Mouse (Mus musculus): ENCODE data around the gene Ovol3. TPM values are rescaled to one million over a fixed set of nuclear protein-coding genes. Genes with fewer than 3 reads are reported as not detected.

Gene Ovol3
- polyA plus RNA-seq, 1 experiment from 2014 or later: not detected

GRCm38 (mm10) chr7:30233387-30233786 is 2.1 kb downstream of the Ovol3 start:
- Histone ChIP-seq H3K36me3 (ENCODE audit: control insufficient read depth, insufficient read depth, low read length) (no peaks in the 10 kb centered on the region), H3K4me2 (replicated peaks; ENCODE audit: low read depth, low read length) (no peak overlapping the region; the same call in 1 of the 2 replicates), H3K9ac (ENCODE audit: low read depth, low read length) (no peak overlapping the region), H3K4me3 (ENCODE audit: low read depth, low read length) (no peak overlapping the region), H3K27me3 (ENCODE audit: control insufficient read depth, insufficient read depth, low read length) (no peaks in the 10 kb centered on the region), H3K9me3 (ENCODE audit: control insufficient read depth, low read length) (no peaks in the 10 kb centered on the region), H3K27ac (ENCODE audit: low read depth, low read length) (no peak overlapping the region), H3K4me1 (replicated peaks; ENCODE audit: control insufficient read depth, insufficient read depth, low read length) (peaks cover 5% of the 10 kb centered on the region)
- DNase-seq (ENCODE audit: low spot score) (no peak), ATAC-seq (ENCODE audit: low FRiP score) (no peak)
- 90% methylated on average over 20 of the region's 20 CpGs for WGBS

- Histone ChIP-seq H3K27me3 (ENCODE audit: control insufficient read depth, insufficient read depth, low read length) (no peaks in the 10 kb centered on the region), H3K27ac (ENCODE audit: low read depth, low read length) (peak overlapping the region; percentile 87), H3K9ac (ENCODE audit: low read depth, low read length) (peak overlapping the region; percentile 59), H3K4me2 (replicated peaks; ENCODE audit: low read depth, low read length) (peak overlapping the region; percentile 65), H3K4me1 (replicated peaks; ENCODE audit: control insufficient read depth, insufficient read depth, low read length) (peaks cover 5% of the 10 kb centered on the region), H3K4me3 (ENCODE audit: low read depth, low read length) (peak overlapping the region; percentile 80), H3K36me3 (ENCODE audit: control insufficient read depth, insufficient read depth, low read length) (no peaks in the 10 kb centered on the region), H3K9me3 (ENCODE audit: control insufficient read depth, low read length) (no peaks in the 10 kb centered on the region)
- DNase-seq (ENCODE audit: low spot score) (peak; percentile 69), ATAC-seq (ENCODE audit: low FRiP score) (peak; percentile 27)
- WGBS: 7% methylated on average over 24 of the region's 24 CpGs
Measured at GRCm38 (mm10) chr7:30232631-30233148, 2.8 kb downstream of the Ovol3 start.

DNA sequence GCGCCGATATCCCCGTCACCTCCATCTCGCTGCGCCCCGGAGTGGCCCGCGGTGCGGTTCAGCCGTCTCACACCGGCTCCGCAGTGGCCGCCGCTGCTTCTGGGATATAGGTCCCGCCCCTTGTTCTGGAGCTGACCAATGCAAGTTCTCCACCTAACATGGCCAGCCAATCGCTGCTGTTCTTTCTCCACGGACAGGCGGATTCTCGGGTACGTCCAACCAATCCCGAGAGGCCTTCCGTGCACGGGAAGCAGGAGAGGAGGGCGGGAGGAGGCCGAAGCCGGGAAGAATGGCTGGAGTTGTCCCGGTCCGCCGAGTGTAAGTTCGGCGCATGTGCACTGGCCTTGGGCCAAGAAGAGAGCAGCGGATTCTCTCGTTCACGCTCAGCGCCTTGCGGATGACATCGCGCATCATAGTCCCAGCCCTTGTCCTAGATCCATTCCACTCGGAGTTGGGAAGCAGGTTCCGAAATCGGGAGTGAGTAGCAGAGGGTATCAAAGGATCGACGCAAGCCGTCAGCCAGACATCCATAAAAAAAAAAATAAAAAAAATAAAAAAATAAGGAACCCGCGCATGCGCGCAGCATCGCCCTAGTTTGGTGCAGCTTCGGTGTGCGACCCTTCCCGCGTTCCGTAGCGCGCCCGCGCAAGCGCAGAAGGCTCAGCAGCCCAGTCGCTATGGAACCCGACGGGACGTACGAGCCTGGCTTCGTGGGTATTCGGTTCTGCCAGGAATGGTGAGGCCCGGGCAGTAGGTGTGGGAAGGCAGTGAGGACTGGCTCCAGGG is 3.7 kb downstream of the Ovol3 start, which contains the start of the genes Polr2i and Tbcb:
Polr2i (plus strand) TSS at position 280 of the 786 bp plus-strand sequence.
Tbcb (minus strand) TSS at position 604 of the 786 bp plus-strand sequence.
- H3K9ac ChIP-seq (ENCODE audit: low read depth, low read length): peak within 1 kb of the TSS; percentile 59
- no peaks in the 10 kb centered on the region for H3K36me3 ChIP-seq (ENCODE audit: control insufficient read depth, insufficient read depth, low read length)
- WGBS: under 1% methylated on average over 67 of the region's 67 CpGs
- peak within 1 kb of the TSS; percentile 68 for H3K4me2 ChIP-seq (replicated peaks; ENCODE audit: low read depth, low read length)
- DNase-seq (ENCODE audit: low spot score): peak; percentile 96
- H3K27ac ChIP-seq (ENCODE audit: low read depth, low read length): peak within 1 kb of the TSS; percentile 87
- peak; percentile 93 for ATAC-seq (ENCODE audit: low FRiP score)
- peak within 1 kb of the TSS; percentile 80 for H3K4me3 ChIP-seq (ENCODE audit: low read depth, low read length)
- no peaks in the 10 kb centered on the region for H3K27me3 ChIP-seq (ENCODE audit: control insufficient read depth, insufficient read depth, low read length)
- H3K4me1 ChIP-seq (replicated peaks; ENCODE audit: control insufficient read depth, insufficient read depth, low read length): peaks cover 5% of the 10 kb centered on the region
- H3K9me3 ChIP-seq (ENCODE audit: control insufficient read depth, low read length): no peaks in the 10 kb centered on the region

GRCm38 (mm10) chr7:30231328-30231668 is 4.2 kb downstream of the Ovol3 start:
- Histone ChIP-seq H3K4me3 (ENCODE audit: low read depth, low read length) (peak overlapping the region; percentile 80), H3K4me2 (replicated peaks; ENCODE audit: low read depth, low read length) (peak overlapping the region; percentile 68), H3K9ac (ENCODE audit: low read depth, low read length) (peak overlapping the region; percentile 49), H3K9me3 (ENCODE audit: control insufficient read depth, low read length) (no peaks in the 10 kb centered on the region), H3K4me1 (replicated peaks; ENCODE audit: control insufficient read depth, insufficient read depth, low read length) (peaks cover 5% of the 10 kb centered on the region), H3K27ac (ENCODE audit: low read depth, low read length) (0 out of 2 replicates have a peak overlapping the region, but pooled peaks have one; percentile 36), H3K27me3 (ENCODE audit: control insufficient read depth, insufficient read depth, low read length) (no peaks in the 10 kb centered on the region), H3K36me3 (ENCODE audit: control insufficient read depth, insufficient read depth, low read length) (no peaks in the 10 kb centered on the region)
- ATAC-seq (ENCODE audit: low FRiP score) (peak; percentile 73; the same call in 1 of the 2 replicates), DNase-seq (ENCODE audit: low spot score) (no peak)
- under 1% methylated on average over 16 of the region's 16 CpGs for WGBS

DNA sequence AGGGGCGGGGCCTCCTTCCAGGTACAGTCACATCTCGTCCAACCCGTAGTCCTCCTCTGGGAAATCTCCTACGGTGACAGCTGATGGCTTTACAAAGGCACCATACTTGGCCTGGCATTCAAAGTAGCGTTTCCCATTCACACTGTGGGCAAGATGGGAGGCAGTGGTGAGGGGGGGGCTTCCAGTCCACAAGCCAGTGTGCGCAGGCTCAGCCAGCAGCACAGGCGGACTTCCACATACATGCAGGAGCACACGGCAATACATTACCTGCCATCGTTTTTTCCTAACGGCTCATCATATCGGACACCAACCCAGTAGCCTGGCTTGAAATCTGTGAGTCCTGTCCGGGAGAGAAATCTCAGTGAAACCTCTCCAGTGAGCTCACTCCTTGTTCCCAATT is 11.3 kb downstream of the Ovol3 start:
- peaks cover 14% of the 10 kb centered on the region for H3K36me3 ChIP-seq (ENCODE audit: control insufficient read depth, insufficient read depth, low read length)
- H3K27ac ChIP-seq (ENCODE audit: low read depth, low read length): no peak overlapping the region
- H3K4me3 ChIP-seq (ENCODE audit: low read depth, low read length): no peak overlapping the region

DNA sequence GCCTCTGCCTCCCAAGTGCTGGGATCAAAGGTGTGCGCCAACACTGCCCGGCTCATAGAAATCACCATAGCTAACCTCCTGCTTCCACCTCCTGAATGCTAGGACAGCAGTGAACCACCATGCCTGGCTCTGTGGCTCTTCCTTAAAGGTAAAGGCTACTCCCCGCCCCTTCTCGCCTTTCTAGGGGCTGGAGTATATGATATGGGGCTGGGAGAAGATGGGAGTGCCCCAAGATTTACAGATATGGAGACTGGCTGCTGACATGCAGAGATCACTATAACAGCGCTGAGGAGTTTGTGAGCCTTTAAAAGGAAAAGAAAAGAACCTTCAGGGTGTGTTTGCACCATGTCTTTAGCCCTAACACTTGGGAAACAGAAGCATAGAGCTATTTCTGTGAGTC is 13.3 kb downstream of the Ovol3 start:
- Histone ChIP-seq H3K9ac (ENCODE audit: low read depth, low read length) (no peak overlapping the region), H3K9me3 (ENCODE audit: control insufficient read depth, low read length) (no peaks in the 10 kb centered on the region), H3K4me2 (replicated peaks; ENCODE audit: low read depth, low read length) (no peak overlapping the region), H3K27ac (ENCODE audit: low read depth, low read length) (no peak overlapping the region), H3K4me1 (replicated peaks; ENCODE audit: control insufficient read depth, insufficient read depth, low read length) (no peaks in the 10 kb centered on the region), H3K27me3 (ENCODE audit: control insufficient read depth, insufficient read depth, low read length) (no peaks in the 10 kb centered on the region), H3K36me3 (ENCODE audit: control insufficient read depth, insufficient read depth, low read length) (peaks cover 14% of the 10 kb centered on the region), H3K4me3 (ENCODE audit: low read depth, low read length) (no peak overlapping the region)
- ATAC-seq (ENCODE audit: low FRiP score): no peak
- WGBS: 93% methylated on average over 5 of the region's 5 CpGs
- DNase-seq (ENCODE audit: low spot score): no peak

More for the DNA sequence above, 11.3 kb downstream of the Ovol3 start:
- no peak overlapping the region for H3K4me2 ChIP-seq (replicated peaks; ENCODE audit: low read depth, low read length)
- DNase-seq (ENCODE audit: low spot score): no peak
- H3K9me3 ChIP-seq (ENCODE audit: control insufficient read depth, low read length): no peaks in the 10 kb centered on the region
- no peak for ATAC-seq (ENCODE audit: low FRiP score)
- no peaks in the 10 kb centered on the region for H3K27me3 ChIP-seq (ENCODE audit: control insufficient read depth, insufficient read depth, low read length)
- WGBS: 91% methylated on average over 12 of the region's 12 CpGs
- no peaks in the 10 kb centered on the region for H3K4me1 ChIP-seq (replicated peaks; ENCODE audit: control insufficient read depth, insufficient read depth, low read length)
- H3K9ac ChIP-seq (ENCODE audit: low read depth, low read length): no peak overlapping the region

- WGBS: 85% methylated on average over 3 of the region's 3 CpGs
- Histone ChIP-seq H3K27me3 (ENCODE audit: control insufficient read depth, insufficient read depth, low read length) (no peaks in the 10 kb centered on the region), H3K36me3 (ENCODE audit: control insufficient read depth, insufficient read depth, low read length) (peaks cover 14% of the 10 kb centered on the region), H3K9ac (ENCODE audit: low read depth, low read length) (no peak overlapping the region), H3K4me3 (ENCODE audit: low read depth, low read length) (no peak overlapping the region), H3K9me3 (ENCODE audit: control insufficient read depth, low read length) (no peaks in the 10 kb centered on the region), H3K4me2 (replicated peaks; ENCODE audit: low read depth, low read length) (no peak overlapping the region), H3K4me1 (replicated peaks; ENCODE audit: control insufficient read depth, insufficient read depth, low read length) (no peaks in the 10 kb centered on the region), H3K27ac (ENCODE audit: low read depth, low read length) (no peak overlapping the region)
- no peak for DNase-seq (ENCODE audit: low spot score)
- ATAC-seq (ENCODE audit: low FRiP score): no peak
Measured at GRCm38 (mm10) chr7:30221433-30221832, 14.1 kb downstream of the Ovol3 start.

GRCm38 (mm10) chr7:30220008-30220356 is 15.5 kb downstream of the Ovol3 start:
- Histone ChIP-seq H3K4me2 (replicated peaks; ENCODE audit: low read depth, low read length) (peak overlapping the region; percentile 77), H3K9ac (ENCODE audit: low read depth, low read length) (peak overlapping the region; percentile 59; the same call in 1 of the 2 replicates), H3K36me3 (ENCODE audit: control insufficient read depth, insufficient read depth, low read length) (peaks cover 10% of the 10 kb centered on the region; the same call in 1 of the 2 replicates), H3K27ac (ENCODE audit: low read depth, low read length) (no peak overlapping the region), H3K27me3 (ENCODE audit: control insufficient read depth, insufficient read depth, low read length) (no peaks in the 10 kb centered on the region), H3K4me1 (replicated peaks; ENCODE audit: control insufficient read depth, insufficient read depth, low read length) (no peaks in the 10 kb centered on the region), H3K4me3 (ENCODE audit: low read depth, low read length) (peak overlapping the region; percentile 36), H3K9me3 (ENCODE audit: control insufficient read depth, low read length) (no peaks in the 10 kb centered on the region)
- DNase-seq (ENCODE audit: low spot score) (no peak), ATAC-seq (ENCODE audit: low FRiP score) (no peak)
- 30% methylated on average over 11 of the region's 11 CpGs for WGBS

All from hindbrain, embryonic 11.5 days (tissue).